Mouse (Mus musculus): ENCODE data around the gene Wdr83. TPM values are rescaled to one million over a fixed set of nuclear protein-coding genes. Genes with fewer than 3 reads are reported as not detected.

The Wdr83 gene
- total and polyA plus RNA-seq, 3 experiments: 27.0 to 58.4 TPM; not detected in 1

- H3K27ac ChIP-seq (ENCODE audit: control insufficient read depth, low read depth, low read length): peak overlapping the region; percentile 44
- peaks cover 47% of the 10 kb centered on the region for H3K79me2 ChIP-seq (ENCODE audit: control insufficient read depth, insufficient read depth, low read length, poor library complexity)
- TF ChIP-seq MAX (IDR thresholded peaks at IDR 0.05; ENCODE audit: low read length): 0 out of 2 replicates have a peak, but pooled peaks have one; percentile 8
- no peak for TF ChIP-seq JUND (IDR thresholded peaks at IDR 0.05; ENCODE audit: low read depth, low read length)
- DNase-seq (ENCODE audit: low read depth, low spot score): peak; percentile 55
- peaks cover 4 to 14% of the 10 kb centered on the region in 2 experiments; a peak in 3 of 4 replicates for H3K36me3 ChIP-seq (ENCODE audit: control insufficient read depth in 1 of 2, insufficient read depth in 2 of 2, low read length in 2 of 2)
- H3K4me3 ChIP-seq (ENCODE audit: control insufficient read depth in 1 of 2, insufficient read depth in 1 of 2, low read depth in 2 of 2, low read length in 2 of 2): peak overlapping the region; percentile 94 to 95
- peak overlapping the region; percentile 93 for H3K9ac ChIP-seq (ENCODE audit: control insufficient read depth, low read depth, low read length, poor library complexity, severe bottlenecking)
- H3K27me3 ChIP-seq (ENCODE audit: control insufficient read depth in 1 of 2, insufficient read depth in 2 of 2, low read length in 2 of 2): no peaks in the 10 kb centered on the region
- H3K9me3 ChIP-seq (replicated peaks; ENCODE audit: insufficient read depth, low read length): no peaks in the 10 kb centered on the region
- H3K4me1 ChIP-seq (ENCODE audit: control insufficient read depth in 1 of 2, insufficient read depth in 2 of 2, low read length in 2 of 2): peaks cover 9 to 14% of the 10 kb centered on the region in 2 experiments; a peak in 3 of 4 replicates
Observed at GRCm38 (mm10) chr8:85027516-85027855, 53.6 kb downstream of the Wdr83 start.

- H3K36me3 ChIP-seq (ENCODE audit: control insufficient read depth in 1 of 2, insufficient read depth in 2 of 2, low read length in 2 of 2): peaks cover 4 to 14% of the 10 kb centered on the region in 2 experiments; a peak in 3 of 4 replicates
- TF ChIP-seq MAZ (IDR thresholded peaks at IDR 0.05; ENCODE audit: low read depth, low read length) (no peak), NRF1 (IDR thresholded peaks at IDR 0.05; ENCODE audit: insufficient read depth, low read depth, low read length, poor library complexity, severe bottlenecking) (0 out of 2 replicates have a peak, but pooled peaks have one; percentile 22), BHLHE40 (IDR thresholded peaks at IDR 0.05; ENCODE audit: borderline replicate concordance, low read depth, low read length) (no peak), RCOR1 (IDR thresholded peaks at IDR 0.05; ENCODE audit: low read depth, low read length) (0 out of 2 replicates have a peak, but pooled peaks have one; percentile 14), TBP (IDR thresholded peaks at IDR 0.05; ENCODE audit: low read depth, low read length) (peak; percentile 90), USF1 (IDR thresholded peaks at IDR 0.05; ENCODE audit: low read depth, low read length) (peak; percentile 49), MEF2A (IDR thresholded peaks at IDR 0.05; ENCODE audit: extremely low read depth, insufficient replicate concordance, low read depth, low read length, poor library complexity, severe bottlenecking) (no peak), NELFE (IDR thresholded peaks at IDR 0.05; ENCODE audit: low read depth, low read length) (peak; percentile 98), POLR2AphosphoS5 (IDR thresholded peaks at IDR 0.05; ENCODE audit: borderline replicate concordance, low read depth, low read length) (no peak), HCFC1 (IDR thresholded peaks at IDR 0.05; ENCODE audit: low read depth, low read length) (peak; percentile 90), ZNF384 (IDR thresholded peaks at IDR 0.05; ENCODE audit: low read depth, low read length) (no peak), MYC (IDR thresholded peaks at IDR 0.05; ENCODE audit: low read depth, low read length) (peak; percentile 74; the same call in 1 of the 2 replicates), UBTF (IDR thresholded peaks at IDR 0.05; ENCODE audit: borderline replicate concordance, insufficient read depth, low read depth, low read length) (peak; percentile 92; the same call in 1 of the 2 replicates), KAT2A (conservative IDR thresholded peaks at IDR 0.05; ENCODE audit: low read depth, low read length) (peak; percentile 73), EP300 (IDR thresholded peaks at IDR 0.05; ENCODE audit: low read depth in 1 of 2, low read length in 2 of 2) (peak in 1 of 2 experiments; percentile 20; a peak in 1 of 4 replicates), E2F4 (IDR thresholded peaks at IDR 0.05; ENCODE audit: borderline replicate concordance, low read depth, low read length) (peak; percentile 96), JUND (IDR thresholded peaks at IDR 0.05; ENCODE audit: low read depth, low read length) (no peak), GABPA (IDR thresholded peaks at IDR 0.05; ENCODE audit: low read depth, low read length) (no peak), SIN3A (IDR thresholded peaks at IDR 0.05; ENCODE audit: low read length) (peak; percentile 93), RAD21 (IDR thresholded peaks at IDR 0.05; ENCODE audit: low read depth, low read length) (no peak), ZMIZ1 (IDR thresholded peaks at IDR 0.05; ENCODE audit: low read depth, low read length) (peak; percentile 95), ZC3H11A (IDR thresholded peaks at IDR 0.05; ENCODE audit: low read depth, low read length) (no peak), GATA1 (IDR thresholded peaks at IDR 0.05; ENCODE audit: low read depth, low read length) (no peak), TCF12 (IDR thresholded peaks at IDR 0.05; ENCODE audit: low read depth, low read length) (peak; percentile 81), CTCF (IDR thresholded peaks at IDR 0.05 in 2 of 3, conservative IDR thresholded peaks at IDR 0.05 in 1 of 3; ENCODE audit: control insufficient read depth in 1 of 3, insufficient read depth in 1 of 3, low read depth in 2 of 3, low read length in 3 of 3, poor library complexity in 1 of 3, severe bottlenecking in 1 of 3) (no peak), USF2 (IDR thresholded peaks at IDR 0.05; ENCODE audit: borderline replicate concordance in 1 of 2, insufficient read depth in 1 of 2, low read depth in 1 of 2, low read length in 2 of 2) (no peak), TAL1 (IDR thresholded peaks at IDR 0.05; ENCODE audit: low read length) (no peak)
Observed at GRCm38 (mm10) chr8:85026670-85027515, 54.2 kb downstream of the Wdr83 start, which contains the start of gene Trir. Gene Trir, plus strand, starts transcription at chr8:85026823.

More at GRCm38 (mm10) chr8:85026670-85027515, 54.2 kb downstream of the Wdr83 start, which contains the start of gene Trir:
- Histone ChIP-seq H3K27ac (ENCODE audit: control insufficient read depth, low read depth, low read length) (peak within 1 kb of the TSS; percentile 82), H3K4me1 (ENCODE audit: control insufficient read depth in 1 of 2, insufficient read depth in 2 of 2, low read length in 2 of 2) (peaks cover 9 to 14% of the 10 kb centered on the region in 2 experiments; a peak in 3 of 4 replicates), H3K9ac (ENCODE audit: control insufficient read depth, low read depth, low read length, poor library complexity, severe bottlenecking) (peak within 1 kb of the TSS; percentile 93), H3K9me3 (replicated peaks; ENCODE audit: insufficient read depth, low read length) (no peaks in the 10 kb centered on the region), H3K27me3 (ENCODE audit: control insufficient read depth in 1 of 2, insufficient read depth in 2 of 2, low read length in 2 of 2) (no peaks in the 10 kb centered on the region), H3K79me2 (ENCODE audit: control insufficient read depth, insufficient read depth, low read length, poor library complexity) (peaks cover 50% of the 10 kb centered on the region), H3K4me3 (ENCODE audit: control insufficient read depth in 1 of 2, insufficient read depth in 1 of 2, low read depth in 2 of 2, low read length in 2 of 2) (peak within 1 kb of the TSS; percentile 94 to 95)
- peak; percentile 97 for DNase-seq (ENCODE audit: low read depth, low spot score)
